Mouse (Mus musculus) cerebellum, adult 8-10 months (tissue): ENCODE results near the gene Osbpl2.

Source experiments
- DNase-seq: peaks from one replicate; pipeline ENCODE4 v3.0.0; 2022

The Osbpl2 gene

DNA sequence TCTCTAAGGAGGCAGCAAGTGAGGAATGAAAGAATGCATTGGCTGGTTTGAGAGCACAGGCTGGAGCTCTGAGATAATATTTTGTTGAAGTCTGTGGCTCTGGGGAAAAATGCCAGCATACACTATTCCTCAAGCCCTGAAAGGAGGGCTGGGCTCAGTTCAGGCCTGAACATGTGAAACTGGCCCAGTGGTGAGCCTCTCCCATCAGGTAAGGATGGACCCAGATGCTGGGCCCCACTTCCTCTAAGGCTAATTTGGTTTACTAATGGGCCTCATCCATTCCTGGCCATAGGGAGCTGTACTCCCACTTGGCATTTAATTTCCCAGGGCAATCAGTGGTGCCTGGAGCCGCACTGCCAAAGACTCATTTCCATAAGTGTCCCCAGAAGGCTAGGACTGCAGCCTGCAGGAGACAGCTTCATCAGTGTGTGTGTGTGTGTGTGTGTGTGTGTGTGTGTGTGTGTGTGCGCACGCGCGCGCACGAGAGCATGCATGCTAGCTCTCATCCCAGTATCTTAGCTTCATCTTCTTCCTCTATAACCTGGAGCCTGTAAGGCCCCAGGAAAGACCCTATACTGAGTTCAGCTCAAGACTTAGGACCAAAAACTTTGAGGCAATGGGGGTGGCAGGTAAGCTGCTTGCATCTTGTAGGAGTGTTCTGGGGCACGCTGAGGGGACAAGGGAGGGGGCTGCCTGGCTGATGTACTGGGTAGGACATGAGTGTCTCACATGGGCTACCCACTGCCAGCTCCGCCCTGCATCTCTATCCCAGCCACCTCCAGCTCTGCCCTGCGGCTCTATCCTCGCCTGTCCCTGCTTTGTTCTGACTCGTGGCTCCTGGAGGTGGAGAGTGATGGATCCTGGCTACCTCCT is 86.2 kb downstream of the Osbpl2 start:
- DNase-seq = no peak

GRCm38 (mm10) chr2:180205956-180206280 is 86.8 kb downstream of the Osbpl2 start:
- DNase-seq = no peak

GRCm38 (mm10) chr2:180207840-180208239 is 88.7 kb downstream of the Osbpl2 start:
- DNase-seq = no peak

DNA sequence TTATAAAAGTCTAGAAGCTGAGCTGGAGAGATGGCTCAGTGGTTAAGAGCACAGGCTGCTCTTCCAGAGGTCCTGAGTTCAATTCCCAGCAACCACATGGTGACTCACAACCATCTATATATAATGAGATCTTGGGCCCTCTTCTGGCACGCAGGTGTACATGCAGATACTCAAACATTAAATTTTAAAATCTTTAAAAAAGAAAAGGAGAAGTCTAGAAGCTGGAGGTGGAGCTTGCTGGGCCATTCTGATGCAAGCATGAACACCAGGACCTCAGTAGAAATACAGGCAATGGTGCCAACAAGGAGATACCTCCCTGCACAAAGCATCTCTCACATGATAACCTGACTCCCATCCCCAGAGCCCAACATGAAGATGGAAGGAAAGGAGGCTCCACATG is 89.9 kb downstream of the Osbpl2 start:
- DNase-seq = no peak

DNA sequence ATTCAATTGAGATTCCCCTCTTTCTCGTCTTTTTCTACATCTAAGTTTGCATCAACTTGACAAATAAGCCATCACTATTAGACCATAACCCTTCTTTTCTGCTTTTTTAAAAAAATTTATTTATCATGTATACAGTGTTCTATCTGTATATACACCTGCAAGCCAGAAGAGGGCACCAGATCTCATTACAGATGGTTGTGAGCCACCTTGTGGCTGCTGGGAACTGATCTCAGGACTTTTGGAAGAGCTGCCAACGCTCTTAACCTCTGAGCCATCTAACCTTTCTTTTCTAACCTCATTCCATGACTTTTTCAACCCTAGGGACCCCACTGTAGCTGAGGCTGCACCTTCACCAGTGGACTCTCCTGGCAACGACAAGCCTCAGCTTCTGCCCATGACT is 93.1 kb downstream of the Osbpl2 start:
- DNase-seq = no peak
